Mouse (Mus musculus) adrenal gland, postnatal 10 days (tissue): Measurements from ENCODE around the gene Cadm2. TPM values are rescaled to one million over a fixed set of nuclear protein-coding genes. Genes with fewer than 3 reads are reported as not detected.

Experiments used
- DNase-seq: peaks from one replicate; pipeline ENCODE4 v3.0.0; 2021; ENCODE audit warnings: mixed read lengths
- total RNA-seq, 2 experiments: library from RNA; stranded (reverse); gene quantifications; 2 replicates each; pipeline ENCODE4 v1.2.3; 2021

Cadm2 gene
- total RNA-seq, 2 experiments from 2014 or later, result 0.69 to 1.9 TPM

DNA sequence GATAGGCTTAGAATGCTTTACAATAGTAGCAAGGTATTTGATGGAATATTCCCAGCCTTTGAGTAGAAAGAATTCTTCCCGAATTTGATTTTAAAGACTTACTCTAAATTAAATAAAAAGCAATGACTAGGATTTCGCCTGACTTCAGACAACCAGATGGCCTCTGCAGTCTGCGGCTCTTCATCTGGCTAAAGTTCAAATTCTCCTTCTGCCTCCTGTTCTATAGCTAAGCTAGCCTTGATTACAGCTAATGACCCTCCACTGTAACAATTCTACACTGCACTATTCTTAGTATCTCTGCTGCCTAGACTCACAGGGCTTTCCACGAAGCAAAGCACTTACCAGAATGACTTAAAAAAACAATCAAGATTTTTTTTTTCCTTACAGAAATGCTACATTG lies 495.9 kb downstream of the Cadm2 start:
- DNase-seq, result no peak

GRCm38 (mm10) chr16:67122532-67122931 lies 498.2 kb downstream of the Cadm2 start:
- DNase-seq, result no peak

DNA sequence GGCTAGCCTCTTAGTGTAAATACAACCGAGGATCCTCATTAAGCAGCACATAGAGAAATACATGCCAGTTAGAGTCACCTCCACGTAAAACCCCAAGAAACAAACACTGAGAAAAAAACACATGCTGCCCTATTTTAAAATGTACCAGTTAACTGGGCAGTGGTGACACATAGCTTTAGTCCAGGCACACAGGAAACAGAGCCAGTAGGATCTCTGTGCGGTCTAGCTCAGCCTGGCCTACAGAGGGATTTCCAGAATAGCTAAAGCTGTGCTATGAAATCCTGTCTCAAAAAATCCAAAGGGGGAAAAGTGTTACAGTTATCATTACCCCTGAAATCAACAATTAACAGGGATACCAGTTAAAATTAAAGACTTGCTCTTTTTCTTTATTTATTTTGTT lies 498.9 kb downstream of the Cadm2 start:
- no peak for DNase-seq

- no peak for DNase-seq
Observed at GRCm38 (mm10) chr16:67106478-67107061, 514.1 kb downstream of the Cadm2 start.

- no peak for DNase-seq
Observed at GRCm38 (mm10) chr16:67096706-67097105, 524.0 kb downstream of the Cadm2 start.

DNA sequence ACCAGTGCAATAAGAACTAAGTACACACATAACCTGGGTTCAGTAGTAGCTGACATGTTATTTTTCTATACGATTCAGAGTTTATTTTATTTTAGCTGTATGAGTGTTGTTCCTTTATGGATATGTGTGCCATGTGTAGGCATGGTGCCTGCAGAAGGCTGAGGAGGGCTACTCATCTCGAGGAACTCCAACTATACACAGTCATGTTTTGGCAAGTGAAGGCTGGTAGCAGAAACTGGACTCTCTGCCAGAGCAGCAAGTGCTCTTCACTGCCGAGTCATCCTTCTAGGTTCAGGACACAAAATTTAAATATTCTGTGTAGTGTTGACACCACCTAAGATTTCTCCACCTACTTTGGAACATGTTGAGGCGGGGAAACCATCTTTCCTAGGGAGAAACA lies 524.8 kb downstream of the Cadm2 start:
- no peak for DNase-seq

DNA sequence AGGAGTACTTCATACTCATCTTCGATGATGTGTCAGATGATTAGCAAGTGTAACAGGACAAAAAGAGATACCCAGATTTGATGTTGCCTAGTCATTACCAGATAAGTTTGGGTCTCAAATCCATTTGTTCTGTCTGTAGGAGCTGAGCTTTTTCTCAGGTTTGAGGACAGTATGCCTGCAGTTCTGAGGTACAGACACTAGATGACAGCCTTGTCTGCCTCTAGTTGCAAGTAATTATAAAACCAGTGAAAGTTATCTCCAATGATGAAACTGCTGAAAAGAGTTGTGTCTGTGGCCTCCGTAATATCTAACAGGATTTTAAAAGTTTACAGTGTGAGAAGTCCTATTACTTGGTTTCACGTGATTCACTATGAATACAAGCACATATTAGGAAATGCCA lies 531.0 kb downstream of the Cadm2 start:
- DNase-seq, result no peak

- DNase-seq, result no peak
Observed at GRCm38 (mm10) chr16:67079318-67079717, 541.4 kb downstream of the Cadm2 start.

DNA sequence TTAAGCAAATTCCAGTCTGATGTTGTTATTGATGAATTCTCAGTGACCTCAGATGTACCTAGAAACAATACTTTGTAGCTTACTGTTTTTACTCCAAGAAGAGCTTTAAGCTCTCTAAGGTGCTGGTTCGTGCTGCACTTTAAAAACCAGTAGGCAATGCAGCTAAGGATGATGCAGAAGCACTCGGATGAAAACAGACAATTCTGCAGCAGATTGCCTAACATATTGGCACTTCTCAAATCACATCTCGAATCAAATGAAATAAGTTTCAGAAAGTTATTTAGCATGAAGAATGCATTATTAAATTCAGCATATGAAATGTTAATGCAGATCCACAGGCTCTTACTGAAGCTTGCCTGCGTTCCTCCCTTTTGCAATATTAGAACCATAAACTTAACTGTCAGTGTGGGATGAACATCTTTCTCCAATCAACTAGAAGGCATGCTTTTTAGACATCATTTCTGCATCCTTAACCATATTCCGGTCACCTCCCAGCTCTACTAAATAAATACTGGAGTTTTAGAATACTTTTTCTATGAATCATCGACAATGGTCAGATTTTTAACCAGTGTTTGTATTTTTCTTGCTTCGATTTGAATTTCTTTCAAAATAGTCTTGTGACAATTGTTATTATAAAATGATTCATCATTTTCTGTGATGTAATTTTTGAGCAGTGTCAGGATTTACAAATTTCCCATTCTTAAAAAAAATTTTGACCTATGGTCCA lies 544.4 kb downstream of the Cadm2 start:
- DNase-seq, result no peak

DNA sequence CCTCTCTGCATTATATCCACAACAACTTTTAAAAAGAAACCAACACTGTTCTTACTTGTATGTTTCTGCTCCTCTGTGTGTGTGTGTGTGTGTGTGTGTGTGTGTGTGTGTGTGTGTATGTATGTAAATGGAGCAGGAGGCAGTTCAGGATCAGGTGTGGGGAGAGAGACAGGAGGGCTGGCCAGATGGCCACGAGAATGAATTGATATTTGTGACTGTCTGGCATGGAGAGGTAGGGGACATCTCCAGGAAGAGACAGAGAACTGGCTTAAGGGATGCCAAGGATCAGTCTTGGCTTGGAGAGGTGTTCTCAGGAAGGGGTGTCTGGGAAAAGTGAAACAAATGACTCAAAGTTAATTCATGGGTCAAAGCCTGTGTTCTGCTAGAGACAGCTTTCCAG lies 552.2 kb downstream of the Cadm2 start:
- no peak for DNase-seq

DNA sequence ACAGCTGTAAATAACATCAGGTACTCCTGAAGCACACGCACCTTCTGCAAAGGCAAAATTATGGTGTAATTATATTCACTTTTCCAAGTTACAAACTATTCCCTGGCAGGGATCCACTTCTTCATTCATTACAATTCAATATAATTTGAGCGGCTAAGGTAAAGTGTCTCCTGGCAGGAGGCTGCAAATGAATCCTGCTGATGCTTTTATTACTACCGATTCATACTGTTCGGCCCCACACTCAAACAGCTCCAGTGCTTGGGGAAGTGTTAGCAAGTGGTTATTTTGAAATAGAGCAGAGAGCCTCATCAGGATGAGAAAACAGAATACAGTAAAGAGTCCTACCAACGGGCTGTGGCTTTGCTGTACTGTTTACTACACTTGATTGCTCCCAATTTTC lies 589.8 kb downstream of the Cadm2 start:
- DNase-seq, result no peak

GRCm38 (mm10) chr16:67019856-67020255 lies 600.9 kb downstream of the Cadm2 start:
- no peak for DNase-seq

DNA sequence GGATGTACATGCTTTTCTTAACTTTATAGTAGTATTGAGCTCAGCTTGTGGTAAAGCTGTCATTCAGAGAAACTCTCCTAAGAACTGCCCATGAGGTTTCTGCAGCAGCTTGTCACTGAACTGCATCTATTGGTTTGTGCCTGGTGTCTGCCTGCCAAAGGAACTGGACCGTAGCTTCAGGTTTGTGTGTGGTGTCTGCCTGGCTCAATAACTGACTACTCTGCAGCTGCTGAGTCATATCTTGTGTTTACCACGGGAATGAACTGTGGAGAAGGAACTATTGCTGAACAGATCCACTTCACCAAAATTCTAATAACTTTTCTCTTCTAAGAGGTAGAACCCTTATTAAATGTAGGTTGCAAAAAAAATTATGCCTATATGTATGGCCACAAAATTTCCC lies 603.0 kb downstream of the Cadm2 start:
- no peak for DNase-seq

- no peak for DNase-seq
Observed at GRCm38 (mm10) chr16:67003161-67003560, 617.5 kb downstream of the Cadm2 start.

GRCm38 (mm10) chr16:67001707-67002106 lies 619.0 kb downstream of the Cadm2 start:
- DNase-seq, result no peak

DNA sequence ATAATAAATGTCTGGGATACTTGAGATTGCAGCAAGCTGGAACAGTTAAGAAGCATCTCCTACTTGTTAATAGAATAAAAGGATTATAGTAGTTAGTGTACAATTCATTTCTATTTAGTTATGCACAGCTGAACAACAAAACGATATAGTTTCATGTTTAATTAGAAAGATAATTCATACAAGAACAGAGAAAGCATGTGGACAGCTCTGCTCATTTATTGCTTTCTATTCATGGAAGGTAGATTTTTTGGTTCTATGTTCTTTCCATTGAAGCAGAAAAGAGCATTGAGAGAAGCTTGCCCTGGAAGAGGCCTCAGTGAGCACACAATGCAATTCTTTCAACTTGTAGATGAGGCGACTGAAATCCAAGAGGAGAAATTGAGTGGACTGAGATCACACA lies 623.2 kb downstream of the Cadm2 start:
- DNase-seq, result no peak

- DNase-seq, result no peak
Observed at GRCm38 (mm10) chr16:66987741-66988140, 633.0 kb downstream of the Cadm2 start.

- DNase-seq, result no peak
Observed at GRCm38 (mm10) chr16:66986879-66987278, 633.8 kb downstream of the Cadm2 start.

DNA sequence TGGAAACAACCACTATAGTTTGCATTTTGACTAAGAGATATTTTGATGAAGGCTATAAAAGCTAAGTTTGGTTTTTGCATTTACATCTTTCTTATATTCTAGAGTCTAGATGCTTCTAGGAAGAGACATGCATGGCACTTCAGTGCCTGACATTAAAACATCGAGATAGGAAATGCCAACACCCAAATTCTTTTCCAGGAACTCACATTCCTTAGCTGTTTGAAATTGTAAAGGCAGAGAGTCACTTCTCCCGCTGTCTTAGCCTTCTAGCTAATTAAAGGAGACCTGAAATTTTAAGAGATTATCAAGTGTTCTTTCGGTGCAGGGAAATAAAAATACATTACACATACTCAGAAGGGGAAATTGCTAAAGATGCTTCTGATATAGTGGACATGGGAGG lies 649.8 kb downstream of the Cadm2 start:
- no peak for DNase-seq

DNA sequence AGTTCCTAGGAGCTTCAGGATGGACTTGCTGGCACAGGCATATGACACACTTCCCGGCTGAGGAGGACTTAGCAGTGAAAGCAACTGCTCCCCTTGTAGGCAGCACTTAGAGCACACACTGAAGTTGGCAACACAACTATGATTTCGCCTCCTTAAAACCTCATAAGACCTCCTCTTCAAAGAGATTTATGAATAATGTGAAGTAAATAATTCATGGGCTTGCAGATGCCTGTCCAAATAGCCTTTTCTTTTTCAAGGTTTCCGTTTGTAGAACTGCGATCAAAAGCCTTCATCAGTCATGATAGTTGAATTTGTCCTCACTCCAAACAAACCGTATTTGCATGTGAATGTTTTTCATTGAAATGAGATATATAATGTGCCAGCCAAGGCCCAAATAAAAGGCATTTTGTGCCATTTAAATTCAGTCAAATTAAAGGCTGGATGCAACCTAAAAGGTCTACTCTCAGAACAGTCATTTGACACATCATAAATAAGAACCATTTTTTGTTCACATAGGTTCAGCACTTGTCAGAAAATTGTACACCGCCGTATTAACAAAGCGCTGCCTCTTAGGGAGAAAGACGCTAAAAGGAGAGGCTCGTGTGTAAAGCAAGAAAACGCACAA lies 651.1 kb downstream of the Cadm2 start:
- DNase-seq, result no peak

- DNase-seq, result no peak
Observed at GRCm38 (mm10) chr16:66968336-66968735, 652.4 kb downstream of the Cadm2 start.

- no peak for DNase-seq
Observed at GRCm38 (mm10) chr16:66967686-66968085, 653.0 kb downstream of the Cadm2 start.

DNA sequence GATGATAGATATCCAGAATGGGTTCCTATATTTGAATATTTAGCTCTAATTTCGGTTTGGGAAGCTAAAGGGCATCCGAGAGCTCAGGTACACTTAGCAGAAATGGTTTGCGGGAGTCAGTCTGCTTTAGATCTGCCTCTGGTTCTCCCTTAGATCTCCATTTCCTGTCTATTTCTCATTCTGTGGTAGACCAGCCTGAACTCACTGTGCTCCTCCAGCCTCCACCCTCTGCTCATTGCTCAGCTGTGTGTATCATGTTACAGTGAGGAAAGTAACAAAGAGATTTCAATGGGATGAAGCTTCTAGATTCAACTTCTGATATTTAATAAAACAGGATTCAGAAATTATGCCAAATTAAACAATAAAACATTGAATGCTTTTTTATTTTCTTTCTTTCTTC lies 661.6 kb downstream of the Cadm2 start:
- DNase-seq, result no peak

DNA sequence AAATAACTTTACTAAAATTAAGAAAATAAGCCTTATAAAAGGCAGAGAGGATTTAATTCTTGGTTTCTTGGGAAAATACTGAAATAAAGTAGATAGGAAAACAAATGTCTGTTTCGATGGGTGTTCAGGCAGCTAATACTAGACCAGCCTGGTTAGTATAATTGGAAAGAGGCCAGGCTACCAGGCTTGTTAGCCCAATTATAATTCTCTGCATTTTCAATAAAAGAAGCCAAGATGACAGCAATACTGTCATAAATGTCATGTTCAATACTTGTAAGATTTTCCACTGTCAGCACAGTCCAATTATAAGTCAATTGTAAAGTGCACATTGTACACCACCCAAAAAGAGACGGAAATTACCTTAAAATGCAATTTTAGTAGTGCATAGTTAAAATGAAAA lies 664.8 kb downstream of the Cadm2 start:
- no peak for DNase-seq
